Mouse (Mus musculus) MEL (cell line): ENCODE data around the gene Thsd4. TPM values are rescaled to one million over a fixed set of nuclear protein-coding genes. Genes with fewer than 3 reads are reported as not detected.
A peak's percentile ranks its signal among the peaks of the same experiment; 100 is the strongest.

Source experiments
- DNase-seq: peaks from one replicate; pipeline ENCODE4 v3.0.0; 2011; ENCODE audit warnings: low read depth, low spot score
- H3K27ac ChIP-seq: 2 replicates; pipeline ENCODE4 v1.5.1; 2012; ENCODE audit warnings: low read depth, mild to moderate bottlenecking, control low read depth, low read length, moderate library complexity; ENCODE audit not compliant: control insufficient read depth
- H3K27me3 ChIP-seq, 2 experiments: fragments of 150-350 bp in 1 of 2; sonication (generic) in 1 of 2; 2 replicates each; pipeline ENCODE4 v1.6.1; 2012; ENCODE audit warnings: low read length in 2 of 2, mild to moderate bottlenecking in 2 of 2, improper control_type of control experiment in 1 of 2, moderate library complexity in 1 of 2; ENCODE audit not compliant: insufficient read depth in 2 of 2, control insufficient read depth in 1 of 2
- H3K36me3 ChIP-seq, 2 experiments: 2 replicates each; pipeline ENCODE4 v1.6.1; 2012 to 2014; ENCODE audit warnings: low read length in 2 of 2, improper control_type of control experiment in 1 of 2, inconsistent platforms in 1 of 2, mild to moderate bottlenecking in 1 of 2; ENCODE audit not compliant: insufficient read depth in 2 of 2, control insufficient read depth in 1 of 2
- H3K4me1 ChIP-seq, 2 experiments: fragments of 150-350 bp in 1 of 2; sonication (generic) in 1 of 2; 2 replicates each; pipeline ENCODE4 v1.6.1; 2012; ENCODE audit warnings: low read length in 2 of 2, improper control_type of control experiment in 1 of 2, mild to moderate bottlenecking in 1 of 2; ENCODE audit not compliant: insufficient read depth in 2 of 2, control insufficient read depth in 1 of 2
- H3K4me3 ChIP-seq, 2 experiments: fragments of 150-350 bp in 1 of 2; sonication (generic) in 1 of 2; 2 replicates each; pipeline ENCODE4 v1.5.1; 2012; ENCODE audit warnings: low read depth in 2 of 2, low read length in 2 of 2, mild to moderate bottlenecking in 2 of 2, moderate library complexity in 2 of 2, control low read depth in 1 of 2, improper control_type of control experiment in 1 of 2; ENCODE audit not compliant: control insufficient read depth in 1 of 2, insufficient read depth in 1 of 2
- H3K79me2 ChIP-seq: 2 replicates; pipeline ENCODE4 v1.6.1; 2012; ENCODE audit warnings: mild to moderate bottlenecking, low read length, moderate library complexity; ENCODE audit not compliant: control insufficient read depth, poor library complexity, insufficient read depth
- H3K9ac ChIP-seq: 2 replicates; pipeline ENCODE4 v1.6.1; 2012; ENCODE audit warnings: low read depth, mild to moderate bottlenecking, control low read depth, low read length, moderate library complexity; ENCODE audit not compliant: control insufficient read depth, poor library complexity, severe bottlenecking
- H3K9me3 ChIP-seq: fragments of 150-350 bp; sonication (generic); replicated peaks from 2 replicates; pipeline ENCODE4 v1.6.1; 2012; ENCODE audit warnings: mild to moderate bottlenecking, low read length, improper control_type of control experiment, moderate library complexity; ENCODE audit not compliant: insufficient read depth
- CHD2 ChIP-seq: IDR thresholded peaks from 2 replicates; pipeline ENCODE4 v1.6.1; 2011; ENCODE audit warnings: low read length, improper control_type of control experiment
- CTCF ChIP-seq, 3 experiments: IDR thresholded peaks in 2 of 3; conservative IDR thresholded peaks in 1 of 3; 2 replicates each; pipeline ENCODE4 v1.5.1; 2011 to 2012; ENCODE audit warnings: low read length in 3 of 3, low read depth in 2 of 3, mild to moderate bottlenecking in 2 of 3, improper control_type of control experiment in 1 of 3, inconsistent platforms in 1 of 3, mixed read lengths in 1 of 3, moderate library complexity in 1 of 3; ENCODE audit not compliant: control insufficient read depth in 1 of 3, insufficient read depth in 1 of 3, poor library complexity in 1 of 3, severe bottlenecking in 1 of 3
- E2F4 ChIP-seq: IDR thresholded peaks from 2 replicates; pipeline ENCODE4 v1.6.1; 2011; ENCODE audit warnings: low read depth, low read length, improper control_type of control experiment, borderline replicate concordance
- ELF1 ChIP-seq: IDR thresholded peaks from 2 replicates; pipeline ENCODE4 v1.6.1; 2014; ENCODE audit warnings: low read depth, mild to moderate bottlenecking, inconsistent platforms, low read length, improper control_type of control experiment, moderate library complexity
- ETS1 ChIP-seq: IDR thresholded peaks from 2 replicates; pipeline ENCODE4 v1.6.1; 2012; ENCODE audit warnings: low read depth, mild to moderate bottlenecking, inconsistent platforms, low read length, improper control_type of control experiment, moderate library complexity
- GABPA ChIP-seq: IDR thresholded peaks from 2 replicates; pipeline ENCODE4 v1.6.1; 2012; ENCODE audit warnings: low read depth, mild to moderate bottlenecking, inconsistent platforms, low read length, improper control_type of control experiment, moderate library complexity
- GATA1 ChIP-seq: IDR thresholded peaks from 2 replicates; pipeline ENCODE4 v1.6.1; 2011; ENCODE audit warnings: low read depth, low read length, improper control_type of control experiment
- HCFC1 ChIP-seq: IDR thresholded peaks from 2 replicates; pipeline ENCODE4 v1.6.1; 2012; ENCODE audit warnings: low read depth, mild to moderate bottlenecking, inconsistent platforms, low read length, improper control_type of control experiment, moderate library complexity
- JUND ChIP-seq: IDR thresholded peaks from 2 replicates; pipeline ENCODE4 v1.6.1; 2011; ENCODE audit warnings: low read depth, mild to moderate bottlenecking, improper control_type of control experiment, low read length
- KAT2A ChIP-seq: conservative IDR thresholded peaks from 2 replicates; pipeline ENCODE4 v1.6.1; 2012; ENCODE audit warnings: low read depth, low read length, improper control_type of control experiment, inconsistent platforms
- MAZ ChIP-seq: IDR thresholded peaks from 2 replicates; pipeline ENCODE4 v1.6.1; 2012; ENCODE audit warnings: low read depth, mild to moderate bottlenecking, inconsistent platforms, low read length, improper control_type of control experiment
- MEF2A ChIP-seq: IDR thresholded peaks from 2 replicates; pipeline ENCODE4 v1.6.1; 2014; ENCODE audit warnings: low read depth, mild to moderate bottlenecking, inconsistent platforms, low read length, improper control_type of control experiment; ENCODE audit not compliant: poor library complexity, insufficient replicate concordance, severe bottlenecking; ENCODE audit errors: extremely low read depth
- MYB ChIP-seq: IDR thresholded peaks from 2 replicates; pipeline ENCODE4 v1.6.1; 2011; ENCODE audit warnings: mild to moderate bottlenecking, low read depth, low read length, improper control_type of control experiment
- MYC ChIP-seq: IDR thresholded peaks from 2 replicates; pipeline ENCODE4 v1.6.1; 2011; ENCODE audit warnings: low read depth, mild to moderate bottlenecking, low read length, improper control_type of control experiment, moderate library complexity
- NELFE ChIP-seq: IDR thresholded peaks from 2 replicates; pipeline ENCODE4 v1.6.1; 2011; ENCODE audit warnings: low read depth, low read length, improper control_type of control experiment
- POLR2AphosphoS2 ChIP-seq: IDR thresholded peaks from 2 replicates; pipeline ENCODE4 v1.6.1; 2011; ENCODE audit warnings: low read length, improper control_type of control experiment
- RAD21 ChIP-seq: IDR thresholded peaks from 2 replicates; pipeline ENCODE4 v1.6.1; 2011; ENCODE audit warnings: mild to moderate bottlenecking, low read depth, low read length, improper control_type of control experiment
- SIN3A ChIP-seq: IDR thresholded peaks from 2 replicates; pipeline ENCODE4 v1.6.1; 2012; ENCODE audit warnings: low read length, improper control_type of control experiment, inconsistent platforms
- SMC3 ChIP-seq: IDR thresholded peaks from 2 replicates; pipeline ENCODE4 v1.6.1; 2011; ENCODE audit warnings: low read depth, low read length, improper control_type of control experiment
- TBP ChIP-seq: IDR thresholded peaks from 2 replicates; pipeline ENCODE4 v1.8.0; 2011; ENCODE audit warnings: low read depth, low read length, improper control_type of control experiment
- TCF12 ChIP-seq: IDR thresholded peaks from 2 replicates; pipeline ENCODE4 v1.6.1; 2014; ENCODE audit warnings: low read depth, mild to moderate bottlenecking, inconsistent platforms, low read length, improper control_type of control experiment, moderate library complexity
- UBTF ChIP-seq: IDR thresholded peaks from 2 replicates; pipeline ENCODE4 v1.6.1; 2012; ENCODE audit warnings: low read depth, mild to moderate bottlenecking, inconsistent platforms, low read length, improper control_type of control experiment, moderate library complexity, borderline replicate concordance; ENCODE audit not compliant: insufficient read depth
- USF1 ChIP-seq: IDR thresholded peaks from 2 replicates; pipeline ENCODE4 v1.6.1; 2014; ENCODE audit warnings: low read depth, mild to moderate bottlenecking, inconsistent platforms, low read length, improper control_type of control experiment, moderate library complexity
- USF2 ChIP-seq, 2 experiments: IDR thresholded peaks; 2 replicates each; pipeline ENCODE4 v1.6.1; 2011 to 2012; ENCODE audit warnings: improper control_type of control experiment in 2 of 2, low read length in 2 of 2, borderline replicate concordance in 1 of 2, inconsistent platforms in 1 of 2, low read depth in 1 of 2, mild to moderate bottlenecking in 1 of 2; ENCODE audit not compliant: insufficient read depth in 1 of 2
- ZC3H11A ChIP-seq: IDR thresholded peaks from 2 replicates; pipeline ENCODE4 v1.6.1; 2012; ENCODE audit warnings: low read depth, mild to moderate bottlenecking, inconsistent platforms, low read length, improper control_type of control experiment
- ZKSCAN1 ChIP-seq: IDR thresholded peaks from 2 replicates; pipeline ENCODE4 v1.6.1; 2012; ENCODE audit warnings: low read depth, mild to moderate bottlenecking, inconsistent platforms, low read length, improper control_type of control experiment, moderate library complexity
- ZMIZ1 ChIP-seq: IDR thresholded peaks from 2 replicates; pipeline ENCODE4 v1.6.1; 2012; ENCODE audit warnings: low read depth, mild to moderate bottlenecking, inconsistent platforms, low read length, improper control_type of control experiment, moderate library complexity
- ZNF384 ChIP-seq: IDR thresholded peaks from 2 replicates; pipeline ENCODE4 v1.6.1; 2012; ENCODE audit warnings: low read depth, mild to moderate bottlenecking, inconsistent platforms, low read length, improper control_type of control experiment
- polyA plus RNA-seq, 2 experiments: library from polyadenylated mRNA; stranded (reverse) in 1 of 2; unstranded in 1 of 2; fragments of >175 nt in 1 of 2; fragments of >200 nt in 1 of 2; gene quantifications; 2 replicates each; pipeline versions ENCODE4 v1.2.1 to v1.2.4; 2012; ENCODE audit warnings: low replicate concordance in 2 of 2, low read depth in 1 of 2; ENCODE audit not compliant: insufficient read length in 2 of 2, insufficient read depth in 1 of 2, missing spikeins in 1 of 2
- total RNA-seq: library from RNA; depleted of rRNA; stranded (reverse); fragments of 300-350 nt; gene quantifications from 2 replicates; pipeline ENCODE4 v1.2.3, GENCODE M21; 2012

The Thsd4 gene
- total and polyA plus RNA-seq, 3 experiments, result 0.08 TPM; not detected in 1

GRCm38 (mm10) chr9:60558507-60558906 lies 36.7 kb upstream of the Thsd4 start:
- TF ChIP-seq ZMIZ1 (no peak), USF1 (no peak), MYB (no peak), ELF1 (no peak), SMC3 (no peak), ZNF384 (no peak), SIN3A (no peak), NELFE (no peak), E2F4 (no peak), TCF12 (no peak), RAD21 (no peak), JUND (no peak), GABPA (no peak), POLR2AphosphoS2 (no peak), GATA1 (no peak), MEF2A (no peak), ETS1 (no peak), KAT2A (no peak), MYC (no peak)
- H3K9ac ChIP-seq, result no peak overlapping the region
- H3K9me3 ChIP-seq, result no peaks in the 10 kb centered on the region
- peaks cover 4 to 9% of the 10 kb centered on the region in 2 experiments; a peak in 3 of 4 replicates for H3K27me3 ChIP-seq
- H3K36me3 ChIP-seq, result no peaks in the 10 kb centered on the region
- DNase-seq, result no peak
- H3K4me3 ChIP-seq, result no peak overlapping the region
- peaks cover 0 to 5% of the 10 kb centered on the region in 2 experiments; a peak in 1 of 4 replicates for H3K4me1 ChIP-seq
- no peak overlapping the region for H3K27ac ChIP-seq
- H3K79me2 ChIP-seq, result no peaks in the 10 kb centered on the region

DNA sequence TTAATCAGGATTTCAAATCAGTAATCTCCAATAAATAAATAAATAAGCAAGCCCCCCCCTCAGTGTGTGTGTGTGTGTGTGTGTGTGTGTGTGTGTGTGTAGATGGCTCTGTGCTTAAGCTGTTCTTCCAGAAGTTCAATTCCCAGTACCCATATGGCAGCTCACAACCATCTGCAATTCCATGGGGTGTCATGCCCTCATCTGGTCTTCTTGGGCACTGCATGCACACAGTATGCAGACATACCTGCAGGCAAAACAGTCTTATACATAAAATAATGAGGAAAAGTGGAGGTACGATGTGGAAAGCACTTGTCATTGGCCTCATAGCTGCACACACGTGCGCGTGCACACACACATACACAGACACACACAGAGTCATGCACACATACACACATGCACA lies 29.4 kb upstream of the Thsd4 start:
- peaks cover 4 to 12% of the 10 kb centered on the region in 2 experiments; a peak in 3 of 4 replicates for H3K27me3 ChIP-seq
- no peak overlapping the region for H3K4me3 ChIP-seq
- no peaks in the 10 kb centered on the region for H3K79me2 ChIP-seq
- no peak overlapping the region for H3K9ac ChIP-seq
- no peaks in the 10 kb centered on the region for H3K9me3 ChIP-seq
- H3K36me3 ChIP-seq, result peaks cover 0 to 2% of the 10 kb centered on the region in 2 experiments; a peak in 1 of 4 replicates
- TF ChIP-seq USF2 (IDR thresholded peaks at IDR 0.05; ENCODE audit: borderline replicate concordance in 1 of 2, insufficient read depth in 1 of 2, low read depth in 1 of 2, low read length in 2 of 2) (no peak), KAT2A (no peak), TBP (no peak), ZKSCAN1 (no peak), HCFC1 (no peak), CTCF (IDR thresholded peaks at IDR 0.05 in 2 of 3, conservative IDR thresholded peaks at IDR 0.05 in 1 of 3; ENCODE audit: control insufficient read depth in 1 of 3, insufficient read depth in 1 of 3, low read depth in 2 of 3, low read length in 3 of 3, poor library complexity in 1 of 3, severe bottlenecking in 1 of 3) (peak; percentile 26 to 51 (median 47); a peak in 5 of 6 replicates), POLR2AphosphoS2 (no peak), MYC (no peak), RAD21 (peak; percentile 44), TCF12 (no peak), MAZ (no peak), UBTF (no peak), CHD2 (no peak), MYB (no peak), JUND (no peak), SMC3 (peak; percentile 33), ZC3H11A (peak; percentile 25; the same call in 1 of the 2 replicates)
- H3K4me1 ChIP-seq, result no peaks in the 10 kb centered on the region
- no peak overlapping the region for H3K27ac ChIP-seq
- no peak for DNase-seq
